Mouse (Mus musculus): Measurements from ENCODE around the gene Brwd1.
A peak's percentile ranks its signal among the peaks of the same experiment; 100 is the strongest.
"Not testable (repeated sequence)": the region's sequence is repeated elsewhere in the genome, so short reads cannot be mapped to it uniquely, and the experiment has no call there.

The Brwd1 gene

DNA sequence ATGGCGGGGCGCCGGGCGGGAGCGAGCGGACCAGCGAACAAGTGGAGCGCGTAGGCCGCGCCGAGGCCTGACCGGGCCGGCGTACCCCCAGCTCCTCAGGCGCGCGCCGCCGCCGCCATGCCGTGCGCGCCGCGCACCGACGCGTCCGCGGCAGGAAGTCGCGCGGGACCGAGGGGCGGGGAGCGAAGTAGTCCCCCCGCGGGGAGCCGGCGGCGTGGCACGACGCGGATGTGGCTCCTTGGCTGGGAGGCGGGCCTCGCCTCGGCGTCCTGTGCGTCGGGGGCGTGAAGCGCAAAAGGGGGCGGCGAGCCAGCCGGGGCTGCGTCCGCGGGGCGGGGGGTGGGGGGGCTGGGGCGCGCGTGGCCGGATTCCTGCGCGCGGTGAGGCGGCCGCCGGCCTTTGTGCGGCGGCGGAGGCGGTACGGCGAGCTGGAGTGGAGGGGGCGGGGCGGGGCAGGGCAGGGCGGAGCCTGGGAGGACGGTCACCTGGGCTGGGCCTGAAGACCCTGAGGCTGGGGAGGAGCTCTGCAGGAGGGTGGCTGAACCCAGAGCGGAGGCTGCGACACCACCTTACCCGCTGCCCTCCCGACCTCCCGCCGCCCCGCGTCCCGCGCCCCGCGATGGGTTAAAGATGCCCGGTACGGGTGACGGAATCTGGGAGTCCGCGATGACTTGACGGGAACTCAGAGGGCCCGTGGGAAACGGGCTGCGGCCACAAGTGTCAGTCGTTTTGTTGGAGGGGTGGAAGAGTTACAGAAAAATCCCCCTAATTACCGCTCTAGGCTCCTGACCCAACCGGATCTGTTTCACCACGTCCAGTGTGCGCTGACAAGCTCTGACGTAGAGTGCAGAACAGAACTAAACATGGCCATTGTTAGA lies at the start of gene Brwd1:
Brwd1 (minus strand) TSS at position 226 of the 878 bp plus-strand sequence.
- peak; percentile 91 to 97 for DNase-seq

GRCm38 (mm10) chr16:96128466-96128865 lies 46.1 kb upstream of the Brwd1 start:
- no peak for DNase-seq

DNA sequence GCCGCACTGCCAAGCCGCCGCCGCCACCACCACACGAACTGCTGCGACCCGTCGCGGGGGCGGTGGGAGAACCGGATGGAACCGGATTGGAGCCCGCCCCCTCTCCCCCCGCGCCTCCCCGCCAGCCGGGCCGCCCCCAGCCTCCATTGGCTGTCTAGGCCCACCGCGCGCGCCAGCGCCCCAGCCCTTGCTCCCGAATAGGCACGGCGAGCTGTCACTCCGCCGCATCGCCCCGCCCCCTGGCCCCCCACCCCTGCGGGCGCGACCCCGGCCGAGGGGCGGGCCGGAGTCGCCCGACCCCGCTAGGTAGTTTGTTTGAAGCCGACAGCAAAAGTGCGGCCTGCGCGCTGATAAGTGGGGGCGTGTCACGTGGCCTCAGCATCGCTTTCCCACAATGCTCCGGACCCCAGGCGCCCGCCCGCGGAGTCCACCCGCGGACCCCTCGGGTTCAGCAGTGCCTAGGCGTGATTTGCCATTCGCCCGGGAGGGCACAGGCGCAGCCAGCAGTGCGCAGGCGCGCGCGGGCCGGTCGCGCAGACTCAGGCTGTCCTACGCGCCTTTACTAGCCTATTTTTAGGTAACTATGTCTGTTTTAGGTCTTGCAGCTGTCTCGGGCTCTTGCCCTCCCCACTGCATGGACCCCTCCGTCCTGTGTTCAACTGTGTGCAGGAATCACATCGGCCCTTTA lies 45.5 kb upstream of the Brwd1 start, which contains the start of gene Hmgn1:
Hmgn1 (minus strand) TSS at position 73 of the 688 bp plus-strand sequence.
- DNase-seq, result peak; percentile 95 to 99

DNA sequence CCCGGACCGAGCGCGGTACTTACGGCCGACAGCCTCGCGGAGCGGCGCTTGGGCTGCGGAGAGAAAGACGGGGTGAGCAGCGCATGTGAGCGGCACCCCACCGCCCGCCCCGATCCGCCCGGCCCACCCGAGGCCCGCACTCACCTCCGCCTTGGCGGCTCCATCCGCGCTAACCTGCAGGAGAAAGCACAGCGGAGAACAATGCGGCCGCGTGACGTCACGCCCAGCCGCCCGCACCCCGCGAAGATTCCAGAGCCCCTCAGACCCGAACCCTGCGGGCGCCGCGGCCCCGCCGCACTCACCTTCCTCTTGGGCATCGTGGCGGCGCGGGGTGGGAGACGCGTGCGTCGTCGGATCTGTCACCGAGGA lies 44.9 kb upstream of the Brwd1 start:
- no peak for DNase-seq

DNA sequence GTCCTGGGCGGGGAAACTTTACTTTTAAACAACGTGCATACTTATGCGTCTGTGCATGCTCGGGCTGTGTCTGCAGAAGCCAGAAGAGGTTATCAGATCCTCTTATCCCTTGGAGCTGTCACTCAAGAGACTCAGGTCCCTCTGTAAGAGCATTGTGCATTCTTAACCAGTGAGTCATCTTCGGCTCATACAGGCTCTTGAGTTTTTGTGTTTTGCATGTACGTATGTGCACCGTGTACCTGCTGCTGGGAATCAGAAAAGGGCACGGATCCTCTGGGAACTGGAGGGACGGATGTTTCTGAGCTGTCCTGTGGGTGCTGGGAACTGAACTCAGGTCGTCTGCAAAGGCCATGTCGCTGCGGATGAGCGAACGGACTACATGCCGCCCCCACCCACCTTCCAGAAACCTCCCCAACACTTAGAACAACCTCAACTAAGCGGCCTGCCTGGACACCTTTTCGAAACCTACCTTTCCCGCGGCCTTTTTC lies 44.4 kb upstream of the Brwd1 start:
- no peak for DNase-seq

GRCm38 (mm10) chr16:96120022-96120623 lies 37.8 kb upstream of the Brwd1 start:
- no peak for DNase-seq

DNA sequence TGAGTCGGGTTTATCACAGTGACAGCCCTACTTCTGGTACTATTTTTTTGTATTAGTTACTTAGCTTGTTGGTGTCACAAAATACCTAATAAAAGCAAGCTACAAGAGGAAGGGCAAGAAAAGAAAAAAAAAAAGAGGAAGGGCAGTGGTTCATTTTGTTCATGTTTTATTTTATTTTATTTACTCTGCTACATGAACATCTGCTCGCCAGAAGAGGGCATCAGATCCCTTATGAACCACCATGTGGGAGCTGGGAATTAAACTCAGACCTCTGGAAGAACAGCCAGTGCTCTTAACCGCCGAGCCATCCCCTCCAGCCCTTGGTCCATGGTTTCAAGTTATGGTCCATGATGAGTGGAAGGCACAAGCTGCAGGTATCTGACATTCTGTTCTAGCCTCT lies 32.4 kb upstream of the Brwd1 start:
- DNase-seq, result no peak

GRCm38 (mm10) chr16:96112769-96113168 lies 30.4 kb upstream of the Brwd1 start:
- DNase-seq, result no peak

GRCm38 (mm10) chr16:96110655-96111345 lies 28.5 kb upstream of the Brwd1 start:
- no peak for DNase-seq

GRCm38 (mm10) chr16:96109673-96110072 lies 27.3 kb upstream of the Brwd1 start:
- no peak for DNase-seq

DNA sequence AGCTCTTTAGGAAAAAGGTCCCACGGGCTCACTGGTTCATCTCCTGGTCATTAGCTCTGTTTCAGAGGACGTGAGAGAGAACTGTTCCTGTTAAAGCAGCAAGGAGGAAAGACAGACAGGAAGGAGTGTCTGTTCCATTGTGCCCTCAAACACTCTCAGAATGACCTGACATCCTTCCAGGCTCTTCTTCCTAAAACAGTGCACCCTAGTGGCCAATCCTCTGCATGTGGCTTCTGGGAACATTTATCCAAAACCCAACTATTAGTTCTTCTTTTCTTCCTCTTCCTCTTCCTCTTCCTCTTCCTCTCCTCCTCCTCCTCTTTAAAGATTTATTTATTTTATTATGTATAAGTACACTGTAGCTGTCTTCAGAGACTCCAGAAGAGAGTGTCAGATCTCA lies 20.7 kb upstream of the Brwd1 start:
- DNase-seq, result peak in 1 of 2 experiments; percentile 56

GRCm38 (mm10) chr16:96097811-96098210 lies 15.5 kb upstream of the Brwd1 start:
- not testable (repeated sequence) for DNase-seq

DNA sequence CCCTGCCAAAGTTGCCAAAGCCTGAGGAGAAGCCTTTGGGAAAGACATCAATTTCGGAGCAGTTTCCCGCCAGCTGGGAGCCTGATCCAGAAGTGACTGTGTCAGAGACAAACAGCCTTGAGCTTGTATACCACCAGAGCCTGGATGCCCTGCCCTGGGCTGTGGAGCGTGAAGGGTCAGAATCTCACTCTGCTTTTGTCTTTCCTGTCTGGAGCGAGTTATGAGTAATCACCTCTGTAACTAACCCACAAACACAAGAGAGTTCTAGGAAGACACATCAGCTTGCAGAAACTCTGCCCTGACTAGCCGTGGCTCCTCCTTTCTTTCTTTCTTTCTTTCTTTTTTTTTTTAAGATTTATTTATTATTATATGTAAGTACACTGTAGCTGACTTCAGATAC lies 13.6 kb upstream of the Brwd1 start:
- no peak for DNase-seq

- no peak for DNase-seq
Measured at GRCm38 (mm10) chr16:96091515-96092504, 9.5 kb upstream of the Brwd1 start.

GRCm38 (mm10) chr16:96088120-96088519 lies 5.8 kb upstream of the Brwd1 start:
- DNase-seq, result no peak

DNA sequence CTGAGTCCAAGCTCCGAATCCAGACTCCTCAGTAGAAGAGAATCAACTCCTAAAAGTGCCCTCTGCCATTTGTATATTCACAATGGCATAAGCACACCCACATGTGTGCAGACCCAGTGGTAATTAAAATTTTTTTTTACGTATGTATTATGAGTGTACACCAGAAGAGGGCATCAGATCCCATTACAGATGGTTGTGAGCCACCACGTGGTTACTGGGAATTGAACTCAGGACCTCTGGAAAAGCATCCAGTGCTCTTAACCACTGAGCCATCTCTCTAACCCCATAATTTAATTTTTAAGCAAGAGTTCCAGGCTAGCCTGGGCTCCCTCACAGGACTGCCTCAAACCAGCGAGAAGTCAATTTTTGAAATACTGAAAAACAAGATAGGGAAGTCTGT lies 5.1 kb upstream of the Brwd1 start:
- no peak for DNase-seq

GRCm38 (mm10) chr16:96087001-96087400 lies 4.7 kb upstream of the Brwd1 start:
- peak in 1 of 2 experiments; percentile 46 for DNase-seq

DNA sequence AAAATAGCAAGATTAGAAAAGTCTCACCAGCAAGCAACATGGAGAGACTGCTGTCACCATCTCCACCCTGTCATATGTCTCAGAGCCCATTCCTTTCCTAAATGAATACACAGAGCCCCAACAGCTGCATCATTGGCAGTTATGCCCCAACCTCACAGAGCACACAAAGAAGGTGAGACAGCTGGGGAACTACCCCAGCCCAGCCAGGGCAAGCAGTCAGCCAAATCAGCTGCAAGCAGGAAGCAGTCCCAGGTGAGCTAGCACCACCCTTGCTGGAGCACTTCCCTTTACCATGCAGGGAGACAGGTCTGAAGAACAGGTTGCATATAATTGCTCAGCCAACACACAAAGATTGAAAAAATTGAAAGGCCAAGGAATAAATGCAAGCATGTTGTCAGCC lies 3.3 kb upstream of the Brwd1 start:
- DNase-seq, result no peak

- DNase-seq, result peak; percentile 73 to 92
Measured at GRCm38 (mm10) chr16:96083179-96083646, 887 bp upstream of the Brwd1 start.

DNA sequence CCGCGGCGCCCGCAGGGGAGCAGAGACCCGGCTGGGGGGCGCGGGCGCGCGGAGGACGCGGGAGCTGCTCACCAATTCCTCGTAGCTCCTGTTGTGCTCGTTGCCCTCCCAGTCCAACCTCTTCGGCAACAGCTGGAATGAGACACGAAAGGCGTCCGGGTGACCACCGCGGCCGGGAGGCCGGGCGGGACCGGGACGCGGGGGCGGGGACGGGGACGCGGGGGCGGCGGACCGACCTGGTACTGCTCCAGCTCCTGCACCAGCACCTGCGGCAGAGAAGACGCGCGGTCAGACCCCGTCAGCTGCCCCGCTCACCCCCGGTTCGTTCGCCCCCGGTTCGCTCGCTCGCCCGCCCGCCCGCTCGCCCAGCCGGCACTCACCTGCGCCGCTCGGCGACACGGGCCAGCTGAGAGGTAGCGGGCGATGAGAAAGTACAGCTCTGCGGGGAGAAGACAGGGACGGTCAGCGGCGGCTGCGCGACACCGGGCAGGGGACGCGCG lies 534 bp downstream of the Brwd1 start:
- peak; percentile 55 to 85 for DNase-seq

DNA sequence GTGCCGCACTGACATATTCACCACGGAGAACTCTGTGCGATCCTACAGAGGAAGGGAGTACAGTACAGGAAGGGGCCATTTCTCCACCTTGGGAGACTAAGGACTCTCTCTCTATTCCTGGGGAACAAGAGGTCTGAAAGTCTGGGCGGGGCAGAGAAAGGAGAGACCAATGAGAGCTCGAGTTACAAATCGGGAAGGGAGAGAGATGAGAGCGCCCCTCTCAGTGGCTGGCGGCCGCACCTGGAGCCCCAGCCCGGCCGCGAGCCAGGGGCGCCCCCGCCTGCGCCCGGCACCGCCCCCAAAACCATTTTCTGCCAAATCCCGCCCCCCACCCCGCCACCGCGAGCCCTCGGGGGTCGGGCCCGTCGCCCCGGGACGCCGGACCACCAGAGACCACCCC lies 995 bp downstream of the Brwd1 start:
- DNase-seq, result peak; percentile 91 to 95

Data from kidney, postnatal 25 days (tissue).